Mouse (Mus musculus) embryo, embryonic 10 days (tissue): Measurements from ENCODE around the gene Serpinf1.
A peak's percentile ranks its signal among the peaks of the same experiment; 100 is the strongest.
"Not testable (repeated sequence)": the region's sequence is repeated elsewhere in the genome, so short reads cannot be mapped to it uniquely, and the experiment has no call there.

ENCODE experiments used
- DNase-seq: peaks from one replicate; pipeline ENCODE4 v3.0.0-alpha.2; 2015; ENCODE audit warnings: low spot score

The Serpinf1 gene

GRCm38 (mm10) chr11:75421375-75422012 lies 1.0 kb downstream of the Serpinf1 start:
- peak; percentile 70 for DNase-seq

- no peak for DNase-seq
These were observed 1.6 kb downstream of the Serpinf1 start for GRCm38 (mm10) chr11:75420810-75421374.

DNA sequence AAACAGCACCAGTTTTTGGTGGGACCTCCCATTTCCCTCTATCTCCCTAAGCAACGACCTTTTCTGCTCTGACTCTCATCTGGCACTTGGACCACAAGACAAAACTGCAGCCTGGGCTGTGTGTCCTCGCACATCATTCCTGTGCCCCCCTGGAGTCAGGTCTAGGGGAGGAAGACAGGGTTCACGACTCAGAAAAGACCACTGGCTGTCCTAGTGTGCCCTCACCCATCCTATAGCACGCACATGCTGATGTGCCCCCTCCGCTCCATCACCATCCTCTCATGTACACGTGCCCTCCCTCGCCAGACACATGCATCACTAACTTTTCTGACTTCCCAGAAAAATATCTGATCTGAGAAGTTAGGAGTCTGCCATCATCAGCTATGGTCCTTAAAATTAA lies 2.5 kb downstream of the Serpinf1 start:
- no peak for DNase-seq

DNA sequence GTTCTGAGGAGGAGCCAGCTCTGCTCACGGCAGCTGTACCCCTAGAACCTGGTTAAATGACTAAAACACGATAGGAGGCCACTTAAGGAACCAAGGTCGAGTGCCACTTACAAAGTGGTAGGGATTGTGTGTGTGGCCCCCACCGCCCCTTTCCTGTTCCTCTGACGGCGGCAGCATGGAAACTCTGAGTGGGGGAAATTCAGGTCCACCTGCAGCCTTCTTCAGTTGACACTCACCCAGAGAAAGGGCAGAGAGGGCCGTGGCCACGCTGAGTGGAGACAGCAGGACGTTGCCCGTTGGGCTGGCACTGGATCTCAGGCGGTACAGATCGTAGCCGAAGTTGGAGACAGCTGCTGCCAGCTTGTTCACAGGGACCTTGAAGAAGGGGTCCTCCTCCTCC lies 6.5 kb downstream of the Serpinf1 start:
- DNase-seq = no peak

GRCm38 (mm10) chr11:75415096-75415495 lies 7.4 kb downstream of the Serpinf1 start:
- DNase-seq = no peak

GRCm38 (mm10) chr11:75410591-75410990 lies 11.9 kb downstream of the Serpinf1 start:
- no peak for DNase-seq

DNA sequence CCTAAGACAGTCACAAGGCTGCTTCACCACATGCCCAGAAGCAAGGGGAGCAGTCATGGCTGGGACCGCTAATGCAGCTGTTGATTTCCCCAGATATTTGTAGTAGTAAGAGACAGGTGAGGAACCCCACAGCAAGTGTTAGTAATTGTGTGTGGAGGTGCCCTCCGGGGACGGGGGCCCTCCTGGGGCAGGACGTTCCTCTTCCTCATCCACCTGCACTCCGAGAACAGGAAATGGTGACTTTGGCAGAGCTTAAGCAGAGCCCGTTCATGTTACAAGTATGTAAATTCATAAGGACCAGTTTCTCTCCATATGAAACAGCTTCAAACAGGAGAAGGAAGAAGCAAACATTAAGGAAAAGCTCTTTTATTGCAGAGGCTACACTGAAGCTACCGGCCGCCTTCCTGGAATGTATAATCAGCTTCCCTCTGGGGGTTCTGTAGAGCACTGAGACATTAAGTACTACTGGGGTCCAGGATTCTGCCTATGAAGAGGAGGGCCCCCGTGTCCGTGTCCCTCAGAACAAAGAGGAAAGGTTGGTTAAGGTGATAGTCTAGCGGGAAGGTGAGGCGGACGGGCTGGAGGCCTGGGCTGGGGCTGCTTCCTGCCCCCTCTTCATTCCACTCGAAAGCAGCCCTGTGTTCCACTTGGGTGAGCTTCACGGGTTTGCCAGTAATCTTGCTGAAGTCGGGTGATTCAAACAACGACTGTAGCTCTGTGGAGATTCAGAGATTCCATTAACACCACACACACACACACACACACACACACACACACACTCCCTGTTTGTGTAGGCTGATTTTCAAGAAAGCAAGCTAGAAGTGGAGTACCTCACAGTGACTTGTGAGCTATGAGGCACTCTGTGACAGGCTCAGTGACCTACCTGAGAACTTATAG lies 12.6 kb downstream of the Serpinf1 start:
- DNase-seq = no peak

GRCm38 (mm10) chr11:75406865-75407264 lies 15.6 kb downstream of the Serpinf1 start:
- peak; percentile 64 for DNase-seq

GRCm38 (mm10) chr11:75406104-75406503 lies 16.4 kb downstream of the Serpinf1 start:
- DNase-seq = no peak

DNA sequence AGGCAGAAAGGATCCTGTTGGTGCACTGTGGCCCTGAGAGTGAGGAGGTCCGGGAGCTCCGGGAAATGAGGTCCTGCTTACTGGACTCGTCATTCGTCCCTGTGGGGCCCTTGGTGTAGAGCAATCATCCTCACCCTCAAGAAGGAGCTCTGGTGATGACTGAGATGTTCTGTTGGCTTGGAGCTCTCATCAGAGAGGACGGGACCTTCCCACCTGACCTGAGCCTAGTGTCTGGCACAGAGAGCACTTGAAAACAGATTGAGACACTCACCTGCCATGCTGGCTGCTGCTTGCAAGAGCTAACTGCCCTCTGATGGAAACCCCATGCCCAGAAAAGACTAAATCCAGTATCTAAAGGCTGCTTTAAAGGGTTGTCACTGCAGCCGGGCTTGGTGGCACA lies 17.7 kb downstream of the Serpinf1 start:
- DNase-seq = no peak

- DNase-seq = no peak
These were observed 19.0 kb downstream of the Serpinf1 start for GRCm38 (mm10) chr11:75403301-75404052.

DNA sequence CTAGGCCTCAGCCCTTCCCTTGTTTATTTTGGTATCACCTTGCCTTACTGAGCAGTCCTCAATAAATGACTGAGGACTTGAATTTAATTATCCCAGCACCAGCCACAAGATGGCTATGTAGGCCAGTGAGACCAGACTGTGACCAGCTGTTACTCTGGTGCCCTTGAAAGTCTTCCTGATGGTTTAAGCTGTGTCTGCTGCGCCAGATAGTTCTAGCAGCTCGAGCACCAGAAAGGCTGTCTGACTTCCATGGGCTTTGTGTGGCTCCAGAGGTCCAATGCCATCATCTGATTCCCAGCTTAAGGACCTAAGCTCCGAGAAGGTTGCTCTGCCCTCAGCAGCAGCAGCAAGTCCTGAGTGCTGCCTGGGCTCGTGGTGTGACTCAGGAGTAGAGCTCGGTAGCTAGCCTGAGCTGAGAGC lies 20.2 kb downstream of the Serpinf1 start:
- DNase-seq = peak; percentile 80

DNA sequence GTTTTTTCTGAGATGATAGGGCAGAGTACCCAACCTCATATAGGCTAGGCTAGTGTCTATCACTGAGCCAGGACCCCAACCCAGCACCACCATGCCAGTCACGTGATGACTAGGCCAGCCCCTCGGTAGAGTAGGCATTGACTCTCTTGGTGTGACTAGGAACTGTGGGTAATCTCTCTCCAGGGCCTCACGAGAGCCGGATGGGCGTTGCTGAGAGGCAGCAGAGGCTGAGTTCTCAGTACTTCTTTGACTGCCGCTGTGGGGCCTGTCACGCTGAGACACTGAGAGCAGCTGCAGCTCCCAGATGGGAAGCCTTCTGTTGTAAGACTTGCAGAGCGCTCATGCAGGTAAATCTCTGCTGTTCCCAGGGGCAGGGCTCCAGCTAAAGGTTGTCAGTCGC lies 22.4 kb downstream of the Serpinf1 start:
- DNase-seq = no peak

- no peak for DNase-seq
These were observed 23.1 kb downstream of the Serpinf1 start for GRCm38 (mm10) chr11:75399411-75399841.

- DNase-seq = no peak
These were observed 25.0 kb downstream of the Serpinf1 start for GRCm38 (mm10) chr11:75397452-75397851.

- no peak for DNase-seq
These were observed 26.9 kb downstream of the Serpinf1 start for GRCm38 (mm10) chr11:75395611-75396010.

DNA sequence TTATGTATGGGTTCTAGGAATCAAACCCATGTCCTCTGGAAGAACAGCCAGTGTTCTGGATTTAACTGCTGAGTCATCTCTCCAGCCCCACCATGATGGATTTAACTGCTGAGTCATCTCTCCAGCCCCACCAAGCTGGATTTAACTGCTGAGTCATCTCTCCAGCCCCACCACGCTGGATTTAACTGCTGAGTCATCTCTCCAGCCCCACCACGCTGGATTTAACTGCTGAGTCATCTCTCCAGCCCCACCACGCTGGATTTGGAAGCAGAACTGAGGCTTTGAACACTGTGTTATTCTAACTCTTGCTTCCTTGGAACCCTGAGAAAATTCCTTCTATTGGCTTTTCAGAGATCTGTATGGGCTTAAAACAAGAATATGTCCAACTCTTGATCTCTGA lies 39.0 kb downstream of the Serpinf1 start:
- DNase-seq = not testable (repeated sequence)

- DNase-seq = not testable (repeated sequence)
These were observed 43.7 kb downstream of the Serpinf1 start for GRCm38 (mm10) chr11:75378786-75379185.

- DNase-seq = no peak
These were observed 45.4 kb downstream of the Serpinf1 start for GRCm38 (mm10) chr11:75377125-75377524.
